Mouse (Mus musculus) lung, postnatal 0 days (tissue): ENCODE data around the gene Nipal4. TPM values are rescaled to one million over a fixed set of nuclear protein-coding genes. Genes with fewer than 3 reads are reported as not detected.

Experiments used
- ATAC-seq: fragments of 200-750 bp; cut with Nextera tagmentation; 2 replicates; pipeline ENCODE4 v1.8.0; 2017; ENCODE audit warnings: moderate library complexity
- DNase-seq: peaks from one replicate; pipeline ENCODE4 v3.0.0-alpha.2; 2016; ENCODE audit warnings: low spot score
- H3K27ac ChIP-seq: fragments of 300-500 bp; sonication (generic); 2 replicates; pipeline ENCODE4 v1.5.1; 2014; ENCODE audit warnings: antibody characterized with exemption, mild to moderate bottlenecking, low read length, mixed read lengths
- H3K27me3 ChIP-seq: fragments of 300-500 bp; sonication (generic); replicated peaks from 2 replicates; pipeline ENCODE4 v1.6.1; 2014; ENCODE audit warnings: low read length, mixed read lengths; ENCODE audit not compliant: insufficient read depth
- H3K36me3 ChIP-seq: fragments of 300-500 bp; sonication (generic); 2 replicates; pipeline ENCODE4 v1.6.1; 2014; ENCODE audit warnings: low read length, mixed read lengths; ENCODE audit not compliant: insufficient read depth
- H3K4me1 ChIP-seq: fragments of 300-500 bp; sonication (generic); 2 replicates; pipeline ENCODE4 v1.6.1; 2014; ENCODE audit warnings: antibody characterized with exemption, low read depth, low read length, mixed read lengths; ENCODE audit not compliant: insufficient read depth
- H3K4me2 ChIP-seq: fragments of 300-500 bp; sonication (generic); replicated peaks from 2 replicates; pipeline ENCODE4 v1.6.1; 2014; ENCODE audit warnings: low read depth, mild to moderate bottlenecking, low read length, moderate library complexity, mixed read lengths
- H3K4me3 ChIP-seq: fragments of 300-500 bp; sonication (generic); 2 replicates; pipeline ENCODE4 v1.5.1; 2014; ENCODE audit warnings: low read depth, low read length
- H3K9ac ChIP-seq: fragments of 300-500 bp; sonication (generic); replicated peaks from 2 replicates; pipeline ENCODE4 v1.6.1; 2014; ENCODE audit warnings: low read depth, mild to moderate bottlenecking
- H3K9me3 ChIP-seq: fragments of 300-500 bp; sonication (generic); 2 replicates; pipeline ENCODE4 v1.6.1; 2016; ENCODE audit warnings: low read length, mixed read lengths
- CTCF ChIP-seq: IDR thresholded peaks from 2 replicates; pipeline ENCODE4 v1.5.1; 2016; ENCODE audit warnings: antibody characterized with exemption, mild to moderate bottlenecking
- EP300 ChIP-seq: IDR thresholded peaks from 2 replicates; pipeline ENCODE4 v1.6.1; 2016; ENCODE audit warnings: antibody characterized with exemption, mild to moderate bottlenecking, control low read depth
- WGBS: fragments of 180-500 bp; shearing (Covaris S2); extraction: QIAGEN DNeasy Blood & Tissue Kit; methylation state at CpG from one replicate; pipeline ENCODE4 v1.1.7; 2014; 5-methylcytosine and 5-hydroxymethylcytosine counted together
- polyA plus RNA-seq: library from polyadenylated mRNA; unstranded; fragments of >200 nt; fragmentation: Nextera tagmentation; extraction: Ambion mirVana; gene quantifications from 2 replicates; pipeline ENCODE4 v1.2.1, GENCODE M21; 2015

The Nipal4 gene
- 0.35 and 0.41 TPM in 2 replicates for polyA plus RNA-seq

- Histone ChIP-seq H3K27ac (no peak within 1 kb of the TSS), H3K27me3 (no peaks in the 10 kb centered on the region), H3K36me3 (no peaks in the 10 kb centered on the region), H3K4me2 (peak within 1 kb of the TSS; percentile 98), H3K4me3 (peak within 1 kb of the TSS; percentile 53), H3K4me1 (no peaks in the 10 kb centered on the region), H3K9ac (peak within 1 kb of the TSS; percentile 44; the same call in 1 of the 2 replicates), H3K9me3 (no peaks in the 10 kb centered on the region)
- TF ChIP-seq CTCF (no peak), EP300 (no peak)
- WGBS = 4% methylated on average over 35 of the region's 40 CpGs
- peak; percentile 62 for ATAC-seq
- peak; percentile 7 for DNase-seq
Observed at GRCm38 (mm10) chr11:46165866-46166585, at the start of gene Nipal4. Gene Nipal4 (minus strand): TSS chr11:46166508.

GRCm38 (mm10) chr11:46215354-46215753 lies 49.0 kb upstream of the Nipal4 start:
- WGBS = 9% methylated on average over 3 of the region's 3 CpGs
- Histone ChIP-seq H3K36me3 (no peaks in the 10 kb centered on the region), H3K9me3 (no peaks in the 10 kb centered on the region), H3K9ac (no peak overlapping the region), H3K4me1 (peaks cover 7% of the 10 kb centered on the region; the same call in 1 of the 2 replicates), H3K27me3 (no peaks in the 10 kb centered on the region), H3K27ac (no peak overlapping the region), H3K4me3 (no peak overlapping the region), H3K4me2 (no peak overlapping the region)
- ATAC-seq (peak; percentile 70), DNase-seq (peak; percentile 91)
- no peak for TF ChIP-seq EP300
- peak; percentile 99 for TF ChIP-seq CTCF

GRCm38 (mm10) chr11:46214368-46215230 lies 48.3 kb upstream of the Nipal4 start:
- 24% methylated on average over 14 of the region's 14 CpGs for WGBS
- Histone ChIP-seq H3K9me3 (no peaks in the 10 kb centered on the region), H3K4me2 (no peak overlapping the region), H3K27ac (peak overlapping the region; percentile 70), H3K4me1 (peaks cover 7% of the 10 kb centered on the region; the same call in 1 of the 2 replicates), H3K27me3 (no peaks in the 10 kb centered on the region), H3K36me3 (no peaks in the 10 kb centered on the region), H3K4me3 (no peak overlapping the region), H3K9ac (no peak overlapping the region)
- TF ChIP-seq EP300 (no peak), CTCF (no peak)
- ATAC-seq (no peak; the same call in 1 of the 2 replicates), DNase-seq (peak; percentile 16)

- Histone ChIP-seq H3K4me3 (no peak overlapping the region), H3K27me3 (no peaks in the 10 kb centered on the region), H3K4me1 (peaks cover 7% of the 10 kb centered on the region; the same call in 1 of the 2 replicates), H3K27ac (peak overlapping the region; percentile 70), H3K9ac (no peak overlapping the region), H3K36me3 (no peaks in the 10 kb centered on the region), H3K4me2 (no peak overlapping the region), H3K9me3 (no peaks in the 10 kb centered on the region)
- TF ChIP-seq EP300 (no peak), CTCF (no peak)
- 18% methylated on average over 5 of the region's 5 CpGs for WGBS
- DNase-seq (peak; percentile 88), ATAC-seq (peak; percentile 91)
Observed at GRCm38 (mm10) chr11:46213844-46214243, 47.5 kb upstream of the Nipal4 start.

- WGBS = 28% methylated on average over 3 of the region's 3 CpGs
- DNase-seq (no peak), ATAC-seq (no peak)
- H3K9ac ChIP-seq = no peak overlapping the region
- H3K9me3 ChIP-seq = no peaks in the 10 kb centered on the region
- no peak overlapping the region for H3K4me3 ChIP-seq
- H3K27me3 ChIP-seq = no peaks in the 10 kb centered on the region
- TF ChIP-seq EP300 = no peak
- TF ChIP-seq CTCF = no peak
- no peak overlapping the region for H3K4me2 ChIP-seq
- H3K36me3 ChIP-seq = no peaks in the 10 kb centered on the region
- H3K4me1 ChIP-seq = peaks cover 7% of the 10 kb centered on the region; the same call in 1 of the 2 replicates
- H3K27ac ChIP-seq = no peak overlapping the region
Observed at GRCm38 (mm10) chr11:46211858-46212257, 45.5 kb upstream of the Nipal4 start.

- Histone ChIP-seq H3K4me1 (peaks cover 4% of the 10 kb centered on the region; the same call in 1 of the 2 replicates), H3K4me3 (no peak overlapping the region), H3K9ac (no peak overlapping the region), H3K9me3 (no peaks in the 10 kb centered on the region), H3K36me3 (no peaks in the 10 kb centered on the region), H3K4me2 (no peak overlapping the region), H3K27ac (no peak overlapping the region), H3K27me3 (no peaks in the 10 kb centered on the region)
- no peak for DNase-seq
- 73% methylated on average over 2 of the region's 2 CpGs for WGBS
- ATAC-seq = no peak
- TF ChIP-seq EP300 (no peak), CTCF (no peak)
Observed at GRCm38 (mm10) chr11:46209884-46210283, 43.6 kb upstream of the Nipal4 start.
